Mouse (Mus musculus) MEL (cell line): Measurements from ENCODE around the gene Mafb. TPM values are rescaled to one million over a fixed set of nuclear protein-coding genes. Genes with fewer than 3 reads are reported as not detected.

Experiments used
- DNase-seq: peaks from one replicate; pipeline ENCODE4 v3.0.0; 2011; ENCODE audit warnings: low read depth, low spot score
- H3K27ac ChIP-seq: 2 replicates; pipeline ENCODE4 v1.5.1; 2012; ENCODE audit warnings: low read depth, mild to moderate bottlenecking, control low read depth, low read length, moderate library complexity; ENCODE audit not compliant: control insufficient read depth
- H3K27me3 ChIP-seq, 2 experiments: fragments of 150-350 bp in 1 of 2; sonication (generic) in 1 of 2; 2 replicates each; pipeline ENCODE4 v1.6.1; 2012; ENCODE audit warnings: low read length in 2 of 2, mild to moderate bottlenecking in 2 of 2, improper control_type of control experiment in 1 of 2, moderate library complexity in 1 of 2; ENCODE audit not compliant: insufficient read depth in 2 of 2, control insufficient read depth in 1 of 2
- H3K36me3 ChIP-seq, 2 experiments: 2 replicates each; pipeline ENCODE4 v1.6.1; 2012 to 2014; ENCODE audit warnings: low read length in 2 of 2, improper control_type of control experiment in 1 of 2, inconsistent platforms in 1 of 2, mild to moderate bottlenecking in 1 of 2; ENCODE audit not compliant: insufficient read depth in 2 of 2, control insufficient read depth in 1 of 2
- H3K4me1 ChIP-seq, 2 experiments: fragments of 150-350 bp in 1 of 2; sonication (generic) in 1 of 2; 2 replicates each; pipeline ENCODE4 v1.6.1; 2012; ENCODE audit warnings: low read length in 2 of 2, improper control_type of control experiment in 1 of 2, mild to moderate bottlenecking in 1 of 2; ENCODE audit not compliant: insufficient read depth in 2 of 2, control insufficient read depth in 1 of 2
- H3K4me3 ChIP-seq, 2 experiments: fragments of 150-350 bp in 1 of 2; sonication (generic) in 1 of 2; 2 replicates each; pipeline ENCODE4 v1.5.1; 2012; ENCODE audit warnings: low read depth in 2 of 2, low read length in 2 of 2, mild to moderate bottlenecking in 2 of 2, moderate library complexity in 2 of 2, control low read depth in 1 of 2, improper control_type of control experiment in 1 of 2; ENCODE audit not compliant: control insufficient read depth in 1 of 2, insufficient read depth in 1 of 2
- H3K79me2 ChIP-seq: 2 replicates; pipeline ENCODE4 v1.6.1; 2012; ENCODE audit warnings: mild to moderate bottlenecking, low read length, moderate library complexity; ENCODE audit not compliant: control insufficient read depth, poor library complexity, insufficient read depth
- H3K9ac ChIP-seq: 2 replicates; pipeline ENCODE4 v1.6.1; 2012; ENCODE audit warnings: low read depth, mild to moderate bottlenecking, control low read depth, low read length, moderate library complexity; ENCODE audit not compliant: control insufficient read depth, poor library complexity, severe bottlenecking
- H3K9me3 ChIP-seq: fragments of 150-350 bp; sonication (generic); replicated peaks from 2 replicates; pipeline ENCODE4 v1.6.1; 2012; ENCODE audit warnings: mild to moderate bottlenecking, low read length, improper control_type of control experiment, moderate library complexity; ENCODE audit not compliant: insufficient read depth
- BHLHE40 ChIP-seq: IDR thresholded peaks from 2 replicates; pipeline ENCODE4 v1.6.1; 2012; ENCODE audit warnings: low read depth, mild to moderate bottlenecking, inconsistent platforms, low read length, improper control_type of control experiment, borderline replicate concordance
- CHD1 ChIP-seq: IDR thresholded peaks from 2 replicates; pipeline ENCODE4 v1.6.1; 2012; ENCODE audit warnings: low read depth, mild to moderate bottlenecking, inconsistent platforms, low read length, improper control_type of control experiment
- CTCF ChIP-seq, 3 experiments: IDR thresholded peaks in 2 of 3; conservative IDR thresholded peaks in 1 of 3; 2 replicates each; pipeline ENCODE4 v1.5.1; 2011 to 2012; ENCODE audit warnings: low read length in 3 of 3, low read depth in 2 of 3, mild to moderate bottlenecking in 2 of 3, improper control_type of control experiment in 1 of 3, inconsistent platforms in 1 of 3, mixed read lengths in 1 of 3, moderate library complexity in 1 of 3; ENCODE audit not compliant: control insufficient read depth in 1 of 3, insufficient read depth in 1 of 3, poor library complexity in 1 of 3, severe bottlenecking in 1 of 3
- E2F4 ChIP-seq: IDR thresholded peaks from 2 replicates; pipeline ENCODE4 v1.6.1; 2011; ENCODE audit warnings: low read depth, low read length, improper control_type of control experiment, borderline replicate concordance
- EP300 ChIP-seq, 2 experiments: IDR thresholded peaks; 2 replicates each; pipeline ENCODE4 v1.6.1; 2011; ENCODE audit warnings: improper control_type of control experiment in 2 of 2, low read length in 2 of 2, low read depth in 1 of 2, mild to moderate bottlenecking in 1 of 2
- MAFK ChIP-seq: IDR thresholded peaks from 2 replicates; pipeline ENCODE4 v1.6.1; 2011; ENCODE audit warnings: low read depth, mild to moderate bottlenecking, low read length, improper control_type of control experiment, borderline replicate concordance
- MEF2A ChIP-seq: IDR thresholded peaks from 2 replicates; pipeline ENCODE4 v1.6.1; 2014; ENCODE audit warnings: low read depth, mild to moderate bottlenecking, inconsistent platforms, low read length, improper control_type of control experiment; ENCODE audit not compliant: poor library complexity, insufficient replicate concordance, severe bottlenecking; ENCODE audit errors: extremely low read depth
- MXI1 ChIP-seq: IDR thresholded peaks from 2 replicates; pipeline ENCODE4 v1.6.1; 2011; ENCODE audit warnings: mild to moderate bottlenecking, low read depth, low read length, improper control_type of control experiment
- MYB ChIP-seq: IDR thresholded peaks from 2 replicates; pipeline ENCODE4 v1.6.1; 2011; ENCODE audit warnings: mild to moderate bottlenecking, low read depth, low read length, improper control_type of control experiment
- NELFE ChIP-seq: IDR thresholded peaks from 2 replicates; pipeline ENCODE4 v1.6.1; 2011; ENCODE audit warnings: low read depth, low read length, improper control_type of control experiment
- NRF1 ChIP-seq: IDR thresholded peaks from 2 replicates; pipeline ENCODE4 v1.6.1; 2014; ENCODE audit warnings: low read depth, mild to moderate bottlenecking, inconsistent platforms, low read length, improper control_type of control experiment, moderate library complexity; ENCODE audit not compliant: poor library complexity, insufficient read depth, severe bottlenecking
- POLR2A ChIP-seq, 2 experiments: IDR thresholded peaks; 2 replicates each; pipeline ENCODE4 v1.6.1; 2011 to 2012; ENCODE audit warnings: low read length in 2 of 2, mild to moderate bottlenecking in 2 of 2, control low read depth in 1 of 2, improper control_type of control experiment in 1 of 2, low read depth in 1 of 2, moderate library complexity in 1 of 2; ENCODE audit not compliant: control insufficient read depth in 1 of 2, insufficient read depth in 1 of 2, poor library complexity in 1 of 2
- POLR2AphosphoS5 ChIP-seq: IDR thresholded peaks from 2 replicates; pipeline ENCODE4 v1.6.1; 2012; ENCODE audit warnings: low read depth, borderline replicate concordance, mild to moderate bottlenecking, inconsistent platforms, low read length, moderate library complexity, mixed read lengths
- RCOR1 ChIP-seq: IDR thresholded peaks from 2 replicates; pipeline ENCODE4 v1.6.1; 2012; ENCODE audit warnings: low read depth, mild to moderate bottlenecking, inconsistent platforms, low read length, improper control_type of control experiment
- SIN3A ChIP-seq: IDR thresholded peaks from 2 replicates; pipeline ENCODE4 v1.6.1; 2012; ENCODE audit warnings: low read length, improper control_type of control experiment, inconsistent platforms
- TCF12 ChIP-seq: IDR thresholded peaks from 2 replicates; pipeline ENCODE4 v1.6.1; 2014; ENCODE audit warnings: low read depth, mild to moderate bottlenecking, inconsistent platforms, low read length, improper control_type of control experiment, moderate library complexity
- UBTF ChIP-seq: IDR thresholded peaks from 2 replicates; pipeline ENCODE4 v1.6.1; 2012; ENCODE audit warnings: low read depth, mild to moderate bottlenecking, inconsistent platforms, low read length, improper control_type of control experiment, moderate library complexity, borderline replicate concordance; ENCODE audit not compliant: insufficient read depth
- USF1 ChIP-seq: IDR thresholded peaks from 2 replicates; pipeline ENCODE4 v1.6.1; 2014; ENCODE audit warnings: low read depth, mild to moderate bottlenecking, inconsistent platforms, low read length, improper control_type of control experiment, moderate library complexity
- ZC3H11A ChIP-seq: IDR thresholded peaks from 2 replicates; pipeline ENCODE4 v1.6.1; 2012; ENCODE audit warnings: low read depth, mild to moderate bottlenecking, inconsistent platforms, low read length, improper control_type of control experiment
- ZNF384 ChIP-seq: IDR thresholded peaks from 2 replicates; pipeline ENCODE4 v1.6.1; 2012; ENCODE audit warnings: low read depth, mild to moderate bottlenecking, inconsistent platforms, low read length, improper control_type of control experiment
- polyA plus RNA-seq, 2 experiments: library from polyadenylated mRNA; stranded (reverse) in 1 of 2; unstranded in 1 of 2; fragments of >175 nt in 1 of 2; fragments of >200 nt in 1 of 2; gene quantifications; 2 replicates each; pipeline versions ENCODE4 v1.2.1 to v1.2.4; 2012; ENCODE audit warnings: low replicate concordance in 2 of 2, low read depth in 1 of 2; ENCODE audit not compliant: insufficient read length in 2 of 2, insufficient read depth in 1 of 2, missing spikeins in 1 of 2
- total RNA-seq: library from RNA; depleted of rRNA; stranded (reverse); fragments of 300-350 nt; gene quantifications from 2 replicates; pipeline ENCODE4 v1.2.3, GENCODE M21; 2012

Gene Mafb
- total and polyA plus RNA-seq, 3 experiments, result not detected

- no peaks in the 10 kb centered on the region for H3K27me3 ChIP-seq
- H3K36me3 ChIP-seq, result no peaks in the 10 kb centered on the region
- DNase-seq, result no peak
- H3K9ac ChIP-seq, result no peak overlapping the region
- TF ChIP-seq BHLHE40, result no peak
- TF ChIP-seq SIN3A, result no peak
- TF ChIP-seq UBTF, result no peak
- no peak for TF ChIP-seq RCOR1
- no peak for TF ChIP-seq TCF12
- no peak for TF ChIP-seq MYB
- TF ChIP-seq MAFK, result no peak
- no peak for TF ChIP-seq MEF2A
- TF ChIP-seq CHD1, result no peak
- TF ChIP-seq USF1, result no peak
- H3K27ac ChIP-seq, result no peak overlapping the region
- H3K9me3 ChIP-seq, result no peaks in the 10 kb centered on the region
- H3K4me3 ChIP-seq, result no peak overlapping the region
- H3K4me1 ChIP-seq, result no peaks in the 10 kb centered on the region
- no peaks in the 10 kb centered on the region for H3K79me2 ChIP-seq
These were observed 18.1 kb downstream of the Mafb start for GRCm38 (mm10) chr2:160348796-160349195.

- Histone ChIP-seq H3K4me1 (no peaks in the 10 kb centered on the region), H3K4me3 (no peak overlapping the region), H3K9ac (no peak overlapping the region), H3K36me3 (no peaks in the 10 kb centered on the region), H3K9me3 (no peaks in the 10 kb centered on the region), H3K79me2 (no peaks in the 10 kb centered on the region)
- TF ChIP-seq POLR2AphosphoS5 (no peak), ZNF384 (no peak), POLR2A (IDR thresholded peaks at IDR 0.05; ENCODE audit: control insufficient read depth in 1 of 2, insufficient read depth in 1 of 2, low read depth in 1 of 2, low read length in 2 of 2, poor library complexity in 1 of 2) (no peak), RCOR1 (no peak), NRF1 (no peak), CTCF (IDR thresholded peaks at IDR 0.05 in 2 of 3, conservative IDR thresholded peaks at IDR 0.05 in 1 of 3; ENCODE audit: control insufficient read depth in 1 of 3, insufficient read depth in 1 of 3, low read depth in 2 of 3, low read length in 3 of 3, poor library complexity in 1 of 3, severe bottlenecking in 1 of 3) (no peak), MYB (no peak), E2F4 (no peak), ZC3H11A (no peak), UBTF (no peak), MEF2A (no peak), EP300 (IDR thresholded peaks at IDR 0.05; ENCODE audit: low read depth in 1 of 2, low read length in 2 of 2) (no peak), MXI1 (no peak), NELFE (no peak)
- TF ChIP-seq, all 39 proteins: peak for 0
- Histone ChIP-seq H3K27ac (no peak overlapping the region), H3K27me3 (no peaks in the 10 kb centered on the region)
- no peak for DNase-seq
These were observed 18.7 kb downstream of the Mafb start for GRCm38 (mm10) chr2:160348072-160348604.
